18 mouse cellular contexts compared by ENCODE assay signal in the genomic region with DNA sequence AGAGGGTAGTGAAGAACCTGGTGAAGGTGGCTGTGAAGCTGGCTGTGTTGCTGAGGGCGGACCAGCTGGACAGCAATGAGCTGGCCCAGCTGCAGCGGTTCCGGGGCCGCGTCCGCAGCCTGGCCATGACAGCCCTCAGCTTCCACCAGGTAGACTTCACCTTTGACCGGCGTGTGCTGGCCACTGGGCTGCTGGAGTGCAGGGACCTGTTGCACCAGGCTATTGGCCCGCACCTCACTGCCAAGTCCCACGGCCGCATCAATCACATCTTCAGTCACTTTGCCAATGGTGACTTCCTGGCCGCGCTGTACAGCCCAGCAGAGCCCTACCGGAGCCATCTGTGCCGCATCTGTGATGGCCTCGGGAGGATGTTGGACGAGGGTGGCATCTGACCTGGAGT. TPM values are rescaled to one million over a fixed set of nuclear protein-coding genes. Genes with fewer than 3 reads are reported as not detected.
"Had no signal": no experiment of that assay in that cellular context is flagged by ENCODE, and none has a peak within 500 bp of the region (broad histone marks: within the 10 kb centered on the region; RNA-seq: fewer than 3 reads in every experiment).

No protein-coding gene starts in this region.

- H3K27ac ChIP-seq: midbrain, embryonic 10.5 days; midbrain, embryonic 12.5 days; stomach, embryonic 15.5 days; stomach, postnatal 0 days had no signal

- H3K9me3 ChIP-seq: midbrain, embryonic 10.5 days; midbrain, embryonic 12.5 days; neural tube, embryonic 13.5 days; neural tube, embryonic 15.5 days; stomach, embryonic 15.5 days had no signal

- DNase-seq: lung, adult 18-20 months; lung, embryonic 14.5 days; lung, postnatal 10 days; lung, postnatal 4 days; midbrain, embryonic 14.5 days; right cerebral cortex, postnatal 14 days; thymus, adult 2 months; thymus, postnatal 25 days; thymus, postnatal 4 days had no signal

- H3K4me2 ChIP-seq: lung, embryonic 14.5 days; midbrain, embryonic 12.5 days; neural tube, embryonic 13.5 days; neural tube, embryonic 15.5 days; stomach, embryonic 15.5 days had no signal

- ATAC-seq: midbrain, embryonic 16.5 days had no signal

- H3K27me3 ChIP-seq: midbrain, embryonic 12.5 days; neural tube, embryonic 13.5 days; neural tube, embryonic 15.5 days; stomach, embryonic 15.5 days had no signal

- H3K4me1 ChIP-seq: stomach, embryonic 15.5 days had no signal

- H3K9ac ChIP-seq: lung, embryonic 14.5 days; midbrain, embryonic 12.5 days; neural tube, embryonic 13.5 days; neural tube, embryonic 15.5 days; stomach, embryonic 15.5 days had no signal

- H3K4me3 ChIP-seq: midbrain, embryonic 10.5 days; midbrain, embryonic 12.5 days; myocyte; neural tube, embryonic 13.5 days; neural tube, embryonic 15.5 days; stomach, embryonic 15.5 days had no signal

RNA-seq across cellular contexts. Expression of a gene that starts 50.1 kb away (rescaled TPM):
- polyA plus RNA-seq: midbrain, embryonic 10.5 days; neural tube, embryonic 11.5 days had no signal
